Mouse (Mus musculus) right cerebral cortex, postnatal 25 days (tissue): Measurements from ENCODE around the gene Smyd3.

Experiments
- DNase-seq: peaks from one replicate; pipeline ENCODE4 v3.0.0; 2022

The Smyd3 gene

GRCm38 (mm10) chr1:179282821-179283220 is 235.0 kb downstream of the Smyd3 start:
- no peak for DNase-seq

- no peak for DNase-seq
Observed at GRCm38 (mm10) chr1:179281401-179282121, 236.3 kb downstream of the Smyd3 start.

- DNase-seq = no peak
Observed at GRCm38 (mm10) chr1:179279116-179279515, 238.7 kb downstream of the Smyd3 start.

- DNase-seq = no peak
Observed at GRCm38 (mm10) chr1:179277346-179277745, 240.5 kb downstream of the Smyd3 start.

- DNase-seq = no peak
Observed at GRCm38 (mm10) chr1:179276866-179277265, 241.0 kb downstream of the Smyd3 start.

- DNase-seq = no peak
Observed at GRCm38 (mm10) chr1:179272926-179273325, 244.9 kb downstream of the Smyd3 start.

GRCm38 (mm10) chr1:179272351-179272750 is 245.5 kb downstream of the Smyd3 start:
- no peak for DNase-seq

- DNase-seq = no peak
Observed at GRCm38 (mm10) chr1:179266936-179267335, 250.9 kb downstream of the Smyd3 start.

- DNase-seq = no peak
Observed at GRCm38 (mm10) chr1:179261496-179261966, 256.3 kb downstream of the Smyd3 start.

- DNase-seq = no peak
Observed at GRCm38 (mm10) chr1:179255826-179256512, 261.9 kb downstream of the Smyd3 start.

GRCm38 (mm10) chr1:179254531-179254930 is 263.3 kb downstream of the Smyd3 start:
- no peak for DNase-seq

GRCm38 (mm10) chr1:179252611-179253010 is 265.2 kb downstream of the Smyd3 start:
- no peak for DNase-seq

GRCm38 (mm10) chr1:179250388-179250787 is 267.5 kb downstream of the Smyd3 start:
- DNase-seq = no peak

GRCm38 (mm10) chr1:179243554-179243953 is 274.3 kb downstream of the Smyd3 start:
- DNase-seq = no peak

GRCm38 (mm10) chr1:179240663-179241279 is 277.1 kb downstream of the Smyd3 start:
- no peak for DNase-seq

- no peak for DNase-seq
Observed at GRCm38 (mm10) chr1:179238639-179239038, 279.2 kb downstream of the Smyd3 start.

- DNase-seq = no peak
Observed at GRCm38 (mm10) chr1:179237989-179238388, 279.9 kb downstream of the Smyd3 start.

GRCm38 (mm10) chr1:179236217-179236840 is 281.5 kb downstream of the Smyd3 start:
- no peak for DNase-seq

- peak; percentile 44 for DNase-seq
Observed at GRCm38 (mm10) chr1:179231777-179232661, 285.8 kb downstream of the Smyd3 start.

GRCm38 (mm10) chr1:179229515-179229914 is 288.3 kb downstream of the Smyd3 start:
- no peak for DNase-seq

- no peak for DNase-seq
Observed at GRCm38 (mm10) chr1:179220290-179220689, 297.6 kb downstream of the Smyd3 start.

GRCm38 (mm10) chr1:179218061-179218460 is 299.8 kb downstream of the Smyd3 start:
- no peak for DNase-seq
